Mouse (Mus musculus): ENCODE results near the gene Slc22a20. TPM values are rescaled to one million over a fixed set of nuclear protein-coding genes. Genes with fewer than 3 reads are reported as not detected.

The Slc22a20 gene
- polyA plus RNA-seq, 2 experiments from 2014 or later: not detected

- no peak for ATAC-seq
Measured at GRCm38 (mm10) chr19:5922963-5923362, 63.0 kb downstream of the Slc22a20 start.

GRCm38 (mm10) chr19:5922119-5922942 lies 63.6 kb downstream of the Slc22a20 start:
- ATAC-seq: no peak

GRCm38 (mm10) chr19:5921715-5922114 lies 64.2 kb downstream of the Slc22a20 start:
- ATAC-seq: no peak

Other genes with a start within 250 kb of the Slc22a20 start
- gene Ltbp3, start 245.2 kb downstream of the Slc22a20 start, polyA plus RNA-seq (2017; shearing (Covaris generic)): not detected
- 10 to 100 TPM; 15.1 to 19.4 TPM for gene Scyl1, start 214.7 kb downstream of the Slc22a20 start, polyA plus RNA-seq (2017; shearing (Covaris generic))
- gene Frmd8, start 110.9 kb downstream of the Slc22a20 start, polyA plus RNA-seq (2017; shearing (Covaris generic)): 10 to 100 TPM; 62.6 to 85.3 TPM
- gene Slc25a45, start 108.3 kb downstream of the Slc22a20 start, polyA plus RNA-seq (2017; shearing (Covaris generic)): 10 to 100 TPM; 51.6 to 73.7 TPM
- under 1 TPM; 0.51 to 0.84 TPM for gene Tigd3, start 92.0 kb downstream of the Slc22a20 start, polyA plus RNA-seq (2017; shearing (Covaris generic))
- gene Dpf2, start 73.1 kb downstream of the Slc22a20 start, polyA plus RNA-seq (2017; shearing (Covaris generic)): 100 to 1,000 TPM; 214 to 296 TPM
- gene Cdc42ep2, start 61.3 kb downstream of the Slc22a20 start, polyA plus RNA-seq (2017; shearing (Covaris generic)): under 1 TPM in 1 of 2 experiments, not detected in 1; 0.34 TPM
- gene Pola2, start 21.9 kb downstream of the Slc22a20 start, polyA plus RNA-seq (2017; shearing (Covaris generic)): 10 to 100 TPM; 13.8 to 15.8 TPM
- gene Capn1, start 29.8 kb upstream of the Slc22a20 start, polyA plus RNA-seq (2017; shearing (Covaris generic)): 10 to 100 TPM; 40.2 to 45.3 TPM
- gene Syvn1, start 60.4 kb upstream of the Slc22a20 start, polyA plus RNA-seq (2017; shearing (Covaris generic)): 10 to 100 TPM; 13.4 to 17.1 TPM
- 10 to 100 TPM; 33.9 to 37.5 TPM for gene Mrpl49, start 71.6 kb upstream of the Slc22a20 start, polyA plus RNA-seq (2017; shearing (Covaris generic))
- 1,000 to 10,000 TPM; 2,365 to 3,114 TPM for gene Fau, start 71.7 kb upstream of the Slc22a20 start, polyA plus RNA-seq (2017; shearing (Covaris generic))
- 1 to 10 TPM; 5.7 to 6.7 TPM for gene Znhit2, start 75.0 kb upstream of the Slc22a20 start, polyA plus RNA-seq (2017; shearing (Covaris generic))
- gene Tm7sf2, start 82.2 kb upstream of the Slc22a20 start, polyA plus RNA-seq (2017; shearing (Covaris generic)): 1 to 10 TPM; 5.5 to 7.1 TPM
- gene Vps51, start 91.1 kb upstream of the Slc22a20 start, polyA plus RNA-seq (2017; shearing (Covaris generic)): 10 to 100 TPM; 27.9 to 39.0 TPM
- not detected for gene Tmem262, start 93.9 kb upstream of the Slc22a20 start, polyA plus RNA-seq (2017; shearing (Covaris generic))
- not detected for gene Gm28374, start 96.1 kb upstream of the Slc22a20 start, polyA plus RNA-seq (2017; shearing (Covaris generic))
- 10 to 100 TPM; 36.7 to 51.4 TPM for gene Zfpl1, start 98.8 kb upstream of the Slc22a20 start, polyA plus RNA-seq (2017; shearing (Covaris generic))
- 1 to 10 TPM; 3.5 to 5.5 TPM for gene Cdca5, start 98.8 kb upstream of the Slc22a20 start, polyA plus RNA-seq (2017; shearing (Covaris generic))
- not detected for gene AC131692.1, start 108.3 kb upstream of the Slc22a20 start, polyA plus RNA-seq (2017; shearing (Covaris generic))
- under 1 TPM in 1 of 2 experiments, not detected in 1; 0.17 TPM for gene Naaladl1, start 119.6 kb upstream of the Slc22a20 start, polyA plus RNA-seq (2017; shearing (Covaris generic))
- 1 to 10 TPM in 1 of 2 experiments, under 1 TPM in 1; 0.43 to 2.2 TPM for gene Sac3d1, start 132.5 kb upstream of the Slc22a20 start, polyA plus RNA-seq (2017; shearing (Covaris generic))
- 10 to 100 TPM; 20.9 to 26.5 TPM for gene Snx15, start 142.2 kb upstream of the Slc22a20 start, polyA plus RNA-seq (2017; shearing (Covaris generic))
- gene Batf2, start 154.8 kb upstream of the Slc22a20 start, polyA plus RNA-seq (2017; shearing (Covaris generic)): not detected
- 10 to 100 TPM; 17.1 to 31.5 TPM for gene Arl2, start 155.4 kb upstream of the Slc22a20 start, polyA plus RNA-seq (2017; shearing (Covaris generic))
- under 1 TPM in 1 of 2 experiments, not detected in 1; 0.90 TPM for gene Majin, start 198.2 kb upstream of the Slc22a20 start, polyA plus RNA-seq (2017; shearing (Covaris generic))
- gene Gpha2, start 240.2 kb upstream of the Slc22a20 start, polyA plus RNA-seq (2017; shearing (Covaris generic)): not detected
- gene Ppp2r5b, start 249.7 kb upstream of the Slc22a20 start, polyA plus RNA-seq (2017; shearing (Covaris generic)): 1 to 10 TPM; 1.2 to 1.6 TPM

Data from CD4-positive, CD25-positive, alpha-beta regulatory T cell, adult 4 months (primary cell).